Mouse (Mus musculus): Measurements from ENCODE around the gene Slc35b2.

The Slc35b2 gene

DNA sequence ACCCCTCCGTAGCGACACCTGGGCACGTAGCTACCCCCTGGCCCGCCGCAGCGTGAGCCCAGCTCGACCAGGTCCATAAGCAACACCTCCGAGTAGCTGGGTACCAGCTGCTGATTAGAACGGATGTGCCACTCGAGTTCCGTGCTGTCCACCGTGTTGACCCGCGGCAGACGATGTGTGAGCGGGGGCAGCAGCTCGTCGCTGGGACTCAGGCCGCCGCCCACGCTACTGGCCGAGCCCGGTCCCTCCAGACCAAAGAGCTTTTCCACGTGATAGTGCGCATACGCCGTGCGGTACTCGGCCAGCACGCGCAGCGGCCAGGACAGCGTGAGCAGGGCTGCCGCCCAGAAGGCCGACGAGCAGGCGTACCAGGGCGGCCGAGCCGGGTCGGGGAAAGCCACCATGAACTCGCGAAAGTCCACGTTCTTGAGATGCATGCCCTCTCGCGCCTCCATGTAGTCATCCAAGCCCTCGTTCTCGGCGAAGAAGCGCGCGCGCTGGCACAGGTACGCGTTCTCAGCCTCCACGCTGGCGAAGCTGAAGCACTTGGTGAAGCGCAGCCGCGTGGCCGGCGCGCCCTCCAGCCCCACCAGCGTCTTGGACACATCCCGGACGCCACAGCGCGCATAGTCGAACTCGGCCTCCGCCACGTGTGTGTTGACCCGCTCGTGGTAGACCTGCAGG lies 18.3 kb upstream of the Slc35b2 start:
- no peak for DNase-seq (ENCODE audit: low read depth, low spot score)

DNA sequence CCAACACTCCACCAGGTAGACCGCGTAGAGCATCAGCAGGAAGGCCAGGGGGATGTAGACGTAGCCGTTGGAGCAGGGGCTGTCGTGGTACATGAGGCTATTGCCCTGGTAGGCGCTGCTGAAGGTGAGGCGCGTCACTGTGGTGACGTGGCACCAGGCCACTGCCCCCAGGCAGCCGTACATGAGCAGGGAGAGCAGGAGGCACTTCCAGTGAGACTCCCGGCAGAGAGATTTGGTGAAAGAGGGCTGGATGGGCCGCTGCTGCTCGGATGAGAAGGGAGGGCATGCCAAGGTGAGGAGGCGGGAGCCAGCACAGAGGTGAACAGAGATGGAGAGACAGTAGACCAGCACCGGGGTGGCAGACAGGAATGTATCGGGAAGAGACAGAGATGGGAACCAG lies 16.7 kb upstream of the Slc35b2 start:
- no peak for DNase-seq (ENCODE audit: low read depth, low spot score)

DNA sequence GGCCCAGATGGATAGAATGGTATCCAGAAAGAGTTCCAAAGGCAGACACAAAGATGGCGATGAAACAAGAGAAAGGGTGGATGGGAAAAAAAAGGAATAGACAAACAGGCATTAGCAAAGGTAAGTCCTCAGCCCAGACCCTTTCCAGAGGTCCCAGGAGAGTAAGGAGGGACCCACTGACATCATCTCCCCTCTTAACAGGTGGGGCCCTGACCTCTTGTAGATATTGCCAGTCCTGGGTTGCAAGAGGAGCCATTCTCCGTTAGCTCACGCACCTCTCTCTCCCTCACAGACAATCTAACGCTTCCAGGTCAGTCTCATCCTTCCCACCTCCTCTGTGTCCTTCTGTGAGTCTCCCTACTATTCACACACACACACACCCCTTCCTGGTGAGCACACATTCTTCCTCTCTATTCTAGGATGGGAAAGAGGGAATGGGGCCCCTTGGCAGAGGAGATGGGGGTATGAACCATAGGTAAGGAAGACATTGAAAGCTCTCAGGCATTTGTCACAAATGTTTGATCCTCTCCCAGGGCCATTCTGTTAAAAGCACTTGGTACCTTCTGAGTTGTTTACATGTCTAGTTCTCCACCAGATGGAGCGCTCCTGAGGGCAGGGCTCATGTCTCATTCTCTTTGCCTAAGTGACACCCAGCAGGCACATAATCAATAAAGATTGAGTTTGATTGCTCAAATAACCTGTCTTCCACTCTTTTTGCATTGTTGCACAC lies 16.0 kb upstream of the Slc35b2 start:
- no peak for DNase-seq (ENCODE audit: low read depth, low spot score)

DNA sequence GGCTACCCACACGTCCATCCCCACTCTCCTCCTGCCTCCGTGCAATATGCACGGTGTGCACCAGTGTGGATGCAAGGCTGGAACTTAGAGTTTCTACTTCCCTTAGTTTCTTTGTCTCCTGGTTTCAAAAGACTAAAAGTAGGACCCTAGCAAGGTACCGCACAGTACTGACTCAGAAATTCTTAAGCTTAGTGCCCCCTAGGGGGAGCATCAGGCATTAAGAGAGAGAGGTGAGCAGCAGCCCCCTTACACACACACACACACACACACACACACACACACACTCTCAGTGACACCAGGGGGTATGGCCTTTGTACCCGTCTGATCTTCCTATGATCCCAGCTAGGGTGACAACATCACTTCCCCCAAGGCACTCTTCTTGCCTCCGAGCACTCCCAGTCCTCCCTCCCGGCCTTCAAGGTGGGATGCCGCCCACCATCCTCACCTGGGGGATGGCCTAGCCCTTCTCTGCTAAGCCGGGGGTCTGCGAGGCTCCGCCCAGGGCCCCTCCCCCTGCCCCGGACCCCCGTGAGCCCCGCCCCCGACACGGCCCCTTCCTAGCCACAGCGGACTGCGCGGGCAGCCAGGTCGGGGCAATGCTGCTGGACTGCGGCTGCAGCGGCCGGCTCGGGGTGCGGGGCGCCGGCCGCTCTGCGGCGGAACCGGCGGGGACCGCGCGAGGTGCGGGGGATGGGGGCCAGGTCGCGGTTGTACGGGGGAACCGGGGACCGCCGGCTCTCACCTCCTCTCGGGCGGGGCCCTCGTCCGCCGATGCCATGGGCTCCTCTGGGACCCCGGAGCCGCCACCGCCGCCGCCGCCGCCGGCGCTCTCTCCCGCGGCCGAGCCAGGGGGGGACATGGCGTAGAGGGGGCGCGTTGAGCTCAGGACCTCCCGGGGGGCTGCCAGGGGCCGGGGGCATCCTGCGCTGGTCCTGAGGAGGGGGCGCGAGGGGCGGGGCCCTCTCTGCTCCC lies 14.8 kb upstream of the Slc35b2 start:
- DNase-seq (ENCODE audit: low read depth, low spot score), result no peak

DNA sequence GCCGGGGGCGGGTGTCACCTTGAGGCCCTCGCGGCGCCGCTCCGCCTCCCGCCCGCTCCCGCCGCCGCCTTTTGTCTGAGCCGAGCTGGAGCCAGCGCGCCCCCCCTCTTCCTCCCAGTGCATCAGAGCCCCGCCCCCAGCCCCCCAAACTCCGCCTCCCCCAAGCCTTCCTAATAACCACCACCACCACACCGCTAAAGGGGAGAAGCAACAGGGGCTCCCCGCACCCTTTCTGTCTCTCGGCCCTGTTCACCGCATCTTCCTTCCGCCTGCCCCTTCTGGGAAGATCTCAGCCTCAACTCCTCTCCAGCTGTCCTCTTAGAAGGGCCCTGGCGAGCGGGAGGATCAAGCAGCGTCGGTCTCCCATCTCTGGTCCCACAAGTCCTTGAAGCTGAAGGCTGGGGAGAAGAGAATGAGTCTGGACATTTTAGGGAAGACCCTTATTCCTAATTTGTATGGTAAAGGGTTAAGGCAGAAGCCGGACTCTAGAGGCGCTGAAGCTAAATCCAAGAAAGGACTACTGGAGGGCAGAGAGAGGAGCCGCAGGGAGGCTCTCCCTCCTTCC lies 14.0 kb upstream of the Slc35b2 start, which contains the start of gene Tmem151b:
TSS of gene Tmem151b (minus strand) at position 61 of the 565 bp plus-strand sequence.
- no peak for DNase-seq (ENCODE audit: low read depth, low spot score)

DNA sequence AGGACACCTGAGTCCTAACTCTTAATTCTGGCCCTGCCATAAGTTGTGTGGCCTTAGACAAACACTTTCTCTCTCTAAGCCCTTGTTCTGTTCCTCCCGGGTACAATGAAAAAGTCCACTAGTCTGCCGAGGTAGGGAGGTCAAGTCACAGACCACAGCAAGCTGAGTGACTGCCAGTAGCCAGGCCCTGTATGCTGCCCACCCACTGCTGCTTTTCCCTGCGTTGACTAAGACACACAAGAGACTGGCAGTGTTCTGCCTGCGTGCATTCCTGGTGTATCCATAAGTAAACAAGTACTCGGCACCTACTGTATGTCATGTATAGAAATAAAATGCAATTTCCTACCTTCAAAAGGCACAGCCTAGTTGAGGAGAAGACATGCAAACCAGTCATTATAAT lies 13.4 kb upstream of the Slc35b2 start:
- DNase-seq (ENCODE audit: low read depth, low spot score), result no peak

DNA sequence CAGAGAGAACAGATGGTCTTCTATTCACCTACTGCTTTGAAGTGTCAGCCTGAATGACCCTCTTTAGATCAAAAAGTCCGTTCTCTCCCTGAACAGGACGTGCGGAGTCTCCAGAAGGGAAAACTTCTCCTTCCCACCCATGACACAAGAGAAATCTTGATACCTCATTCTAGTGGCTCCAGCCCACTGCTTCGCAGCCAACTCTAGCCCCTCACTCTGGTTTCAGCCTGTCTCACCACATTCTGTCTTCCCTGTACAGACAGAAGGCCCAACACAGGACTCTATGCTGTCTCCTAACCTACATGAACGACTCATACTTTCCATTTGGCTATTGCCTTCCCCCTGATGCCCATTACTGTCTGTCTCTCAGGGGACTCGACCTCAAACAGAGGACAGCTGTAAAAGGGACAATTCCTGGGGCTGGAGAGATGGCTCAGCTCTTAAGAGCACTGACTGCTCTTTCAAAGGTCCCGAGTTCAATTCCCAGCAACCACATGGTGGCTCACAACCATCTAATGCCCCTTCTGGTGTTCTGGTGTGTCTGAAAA lies 12.4 kb upstream of the Slc35b2 start:
- no peak for DNase-seq (ENCODE audit: low read depth, low spot score)

DNA sequence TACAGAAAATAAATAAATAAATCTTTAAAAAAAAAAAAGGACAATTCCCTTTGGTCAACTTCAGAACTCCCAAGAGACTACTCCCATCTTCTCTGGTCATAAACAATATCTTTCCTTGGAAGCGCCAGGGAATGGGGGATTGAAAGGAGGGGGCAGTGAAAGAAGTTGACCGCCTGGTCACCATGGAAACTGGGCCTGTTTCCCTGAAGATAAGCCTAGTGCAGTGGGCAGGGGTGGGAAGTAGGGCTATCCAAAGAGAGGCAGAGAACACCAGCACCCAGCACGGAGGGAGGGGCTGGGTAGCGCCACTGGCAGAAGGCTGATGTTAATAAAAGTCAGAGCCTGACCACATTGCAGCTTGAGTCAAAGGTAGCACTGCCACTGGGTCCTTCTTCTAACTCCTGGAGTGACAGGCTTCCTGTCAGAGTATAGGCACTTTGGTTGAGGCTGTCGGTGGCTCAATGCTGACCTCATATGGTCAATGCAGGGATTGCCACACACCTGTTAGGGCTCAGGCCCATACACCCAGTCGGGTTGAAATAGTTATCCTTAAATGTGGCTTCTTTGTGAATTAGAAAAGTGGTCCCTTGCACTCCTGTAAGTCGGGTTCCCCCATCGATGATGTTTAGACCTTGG lies 11.7 kb upstream of the Slc35b2 start:
- no peak for DNase-seq (ENCODE audit: low read depth, low spot score)

DNA sequence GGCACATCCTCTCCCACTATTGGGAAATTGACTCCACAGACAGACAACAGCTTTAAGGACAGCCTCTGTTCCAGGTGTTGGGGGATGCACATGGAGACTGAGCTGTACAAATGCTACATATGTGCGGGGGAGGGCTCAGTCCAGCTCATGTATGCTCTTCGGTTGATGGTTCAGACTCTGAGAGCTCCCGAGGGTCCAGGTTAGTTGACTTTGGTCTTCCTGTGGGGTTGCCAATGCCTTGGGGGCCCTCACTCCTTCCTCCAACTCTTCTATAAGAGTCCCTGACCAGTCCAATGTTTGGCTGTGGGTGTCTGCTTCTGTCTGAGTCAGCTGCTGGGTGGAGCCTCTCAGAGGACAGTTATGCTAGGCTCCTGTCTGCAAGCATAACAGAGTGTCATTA lies 10.6 kb upstream of the Slc35b2 start:
- no peak for DNase-seq (ENCODE audit: low read depth, low spot score)

DNA sequence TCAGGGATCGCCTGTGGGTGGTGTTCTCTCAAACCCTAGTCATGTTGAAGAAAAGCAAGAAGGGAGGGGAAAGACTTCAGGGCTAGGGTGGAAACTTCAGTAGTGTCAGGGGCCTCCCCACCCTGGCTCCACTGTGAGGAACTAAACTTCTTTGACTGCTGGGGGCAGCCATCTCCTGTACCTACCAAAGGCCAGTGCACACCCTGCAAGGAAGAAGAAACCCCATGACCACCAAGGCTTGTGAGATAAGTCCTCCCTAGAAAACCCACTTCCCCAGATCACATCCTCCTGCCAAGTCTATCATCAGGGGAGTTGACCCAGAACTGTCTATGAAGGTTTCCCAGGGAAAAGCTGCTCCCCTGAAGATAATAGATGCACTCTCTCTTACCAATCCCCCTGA lies 9.3 kb upstream of the Slc35b2 start:
- DNase-seq (ENCODE audit: low read depth, low spot score), result no peak

DNA sequence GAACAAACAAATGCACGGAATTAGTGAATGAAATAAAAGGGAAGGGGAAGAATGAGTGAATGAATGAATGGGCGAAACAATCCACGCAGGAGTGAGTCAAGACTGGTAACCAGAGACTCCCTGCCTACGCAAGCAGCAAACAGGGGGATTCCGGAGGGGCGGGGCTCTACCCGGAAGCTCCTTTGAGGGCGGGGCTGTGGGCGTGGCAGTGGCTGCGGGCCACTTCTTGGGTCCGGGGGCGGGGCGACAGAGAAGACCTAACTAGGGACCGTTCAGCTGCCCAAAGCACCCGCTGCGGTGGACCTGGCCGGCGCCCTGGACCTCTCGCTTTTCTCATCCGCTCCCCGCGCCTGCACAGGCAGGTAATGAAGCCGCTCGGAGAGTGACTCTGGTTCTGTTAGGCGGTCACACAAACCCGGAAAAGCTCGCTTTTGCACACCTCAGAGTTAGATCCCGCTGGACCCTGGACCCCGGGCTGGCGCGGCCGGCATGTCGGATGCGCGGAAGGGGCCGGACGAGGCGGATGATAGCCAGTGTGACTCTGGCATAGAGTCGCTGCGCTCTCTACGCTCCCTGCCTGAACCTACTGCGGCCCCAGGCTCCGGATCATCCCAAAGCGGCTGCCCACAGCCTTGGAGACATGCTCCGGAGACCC lies 8.1 kb upstream of the Slc35b2 start, which contains the start of gene Nfkbie:
TSS of gene Nfkbie (plus strand) at position 252 of the 655 bp plus-strand sequence.
- DNase-seq (ENCODE audit: low read depth, low spot score), result peak; percentile 49

DNA sequence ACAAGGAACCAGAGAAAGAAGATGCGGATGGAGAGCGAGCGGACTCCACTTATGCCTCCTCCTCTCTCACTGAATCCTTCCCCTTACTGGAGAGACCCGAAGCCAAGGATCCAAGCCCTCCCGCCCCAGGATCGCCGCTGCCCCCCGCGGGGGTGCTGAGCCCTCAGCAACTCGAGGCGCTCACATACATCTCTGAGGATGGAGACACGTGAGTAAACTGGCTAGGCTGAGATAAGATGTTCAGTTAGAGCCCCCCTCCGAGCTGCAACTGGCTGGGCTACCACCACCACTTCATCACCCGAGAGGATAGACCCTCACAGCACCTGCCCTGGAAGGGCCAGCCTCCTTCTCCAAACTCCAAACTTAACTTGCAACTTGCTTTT lies 7.6 kb upstream of the Slc35b2 start:
- no peak for DNase-seq (ENCODE audit: low read depth, low spot score)

DNA sequence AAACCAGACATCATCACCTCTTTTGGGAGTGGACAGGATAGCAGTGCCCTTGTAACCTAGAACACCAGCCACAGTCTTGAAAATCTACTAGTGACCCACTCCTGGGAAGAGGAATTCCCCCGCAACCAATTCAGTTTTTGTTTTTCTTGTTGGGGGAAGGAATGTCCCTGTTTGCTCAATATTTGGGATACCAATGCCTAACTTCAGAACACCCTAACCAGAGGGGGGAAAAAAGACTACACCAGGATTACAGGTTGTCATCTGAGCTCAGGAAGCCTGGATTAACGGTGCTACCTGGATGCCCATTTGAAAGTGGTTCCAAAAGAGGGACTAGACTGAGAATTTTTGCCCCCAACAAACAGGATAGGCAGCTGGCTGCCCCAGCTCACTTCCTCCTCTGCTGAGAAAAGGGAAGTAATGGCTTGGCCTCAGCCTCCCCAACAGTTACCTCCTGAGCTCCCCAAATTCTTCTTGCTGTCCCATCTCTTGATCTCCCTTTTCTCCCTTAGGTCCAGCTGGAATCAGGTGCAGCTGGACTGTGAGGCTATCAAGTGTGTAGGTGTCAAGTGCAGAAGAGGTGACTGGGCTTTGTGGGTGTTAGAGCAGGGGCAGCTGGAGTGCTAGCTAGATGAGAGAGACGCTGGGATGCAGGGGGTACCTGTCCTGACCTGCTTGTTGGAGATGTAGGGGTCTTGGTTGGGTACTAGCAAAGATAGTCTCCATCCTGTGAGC lies 7.0 kb upstream of the Slc35b2 start:
- DNase-seq (ENCODE audit: low read depth, low spot score), result no peak

DNA sequence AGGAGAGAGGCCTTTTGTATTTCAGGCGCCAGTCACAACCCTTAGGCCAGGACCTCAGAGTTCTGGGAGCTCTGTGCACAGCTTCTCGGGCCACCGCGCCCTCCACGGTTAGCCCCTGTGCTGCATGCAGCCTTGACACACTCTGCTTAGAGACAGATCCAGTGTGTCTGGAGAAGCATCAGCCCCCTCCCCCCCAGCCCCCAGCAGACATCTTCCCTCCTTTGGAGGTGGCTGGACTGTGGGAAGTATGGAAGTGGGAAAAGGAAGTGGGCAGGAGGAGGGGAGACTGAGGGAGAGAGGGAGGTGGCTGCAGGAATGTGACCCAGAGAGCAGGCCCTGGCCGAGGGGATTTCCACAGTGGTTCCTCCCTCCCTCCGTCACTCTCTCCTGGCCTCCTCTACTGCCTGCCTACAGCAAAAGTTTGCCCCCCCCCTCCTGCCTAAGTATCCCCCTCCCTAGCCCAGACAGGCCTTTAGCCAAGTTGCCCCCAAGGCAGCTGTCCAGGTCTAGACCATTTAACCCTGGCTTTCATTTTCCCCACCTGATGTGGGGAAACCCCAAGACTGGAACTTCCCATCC lies 6.3 kb upstream of the Slc35b2 start:
- DNase-seq (ENCODE audit: low read depth, low spot score), result no peak

DNA sequence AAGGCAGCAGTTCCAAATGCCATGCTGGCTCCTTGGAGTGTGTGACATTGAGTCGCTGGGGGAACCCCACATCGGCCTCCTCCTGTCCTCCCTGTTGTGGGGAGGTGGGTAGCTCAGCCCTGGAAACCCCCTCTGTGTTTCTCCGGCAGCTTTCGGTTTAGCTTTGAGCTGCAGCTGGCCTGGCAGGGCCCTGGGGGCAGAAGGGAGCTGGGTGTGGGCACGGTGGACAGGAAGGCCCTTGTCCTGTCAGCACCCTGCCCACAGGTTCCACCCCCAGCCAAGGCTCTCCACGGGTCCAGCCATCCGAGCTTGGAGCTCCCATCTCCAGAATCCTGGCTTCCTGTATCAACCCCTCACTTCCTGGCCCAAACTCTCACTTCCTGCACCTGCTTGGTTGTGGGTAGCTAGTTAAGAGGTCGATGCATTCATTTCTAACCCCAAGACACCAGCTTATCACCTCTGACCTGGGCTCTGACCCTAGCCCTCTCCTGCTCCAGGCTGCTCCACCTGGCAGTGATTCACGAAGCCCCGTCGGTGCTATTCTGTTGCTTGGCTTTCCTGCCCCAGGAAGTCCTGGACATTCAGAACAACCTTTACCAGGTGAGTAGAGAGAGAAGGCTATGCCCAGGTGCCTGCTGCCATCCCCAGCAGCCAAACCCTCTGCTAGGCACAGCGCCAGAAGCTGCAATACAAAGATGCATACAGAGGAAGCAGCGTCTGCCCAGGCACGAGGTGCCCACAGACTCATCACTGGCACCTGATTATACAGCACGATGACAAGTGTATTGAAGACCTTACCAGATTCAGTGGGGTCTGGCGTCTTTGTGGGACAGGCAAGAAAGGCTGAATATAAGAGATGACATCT lies 5.4 kb upstream of the Slc35b2 start:
- DNase-seq (ENCODE audit: low read depth, low spot score), result no peak

DNA sequence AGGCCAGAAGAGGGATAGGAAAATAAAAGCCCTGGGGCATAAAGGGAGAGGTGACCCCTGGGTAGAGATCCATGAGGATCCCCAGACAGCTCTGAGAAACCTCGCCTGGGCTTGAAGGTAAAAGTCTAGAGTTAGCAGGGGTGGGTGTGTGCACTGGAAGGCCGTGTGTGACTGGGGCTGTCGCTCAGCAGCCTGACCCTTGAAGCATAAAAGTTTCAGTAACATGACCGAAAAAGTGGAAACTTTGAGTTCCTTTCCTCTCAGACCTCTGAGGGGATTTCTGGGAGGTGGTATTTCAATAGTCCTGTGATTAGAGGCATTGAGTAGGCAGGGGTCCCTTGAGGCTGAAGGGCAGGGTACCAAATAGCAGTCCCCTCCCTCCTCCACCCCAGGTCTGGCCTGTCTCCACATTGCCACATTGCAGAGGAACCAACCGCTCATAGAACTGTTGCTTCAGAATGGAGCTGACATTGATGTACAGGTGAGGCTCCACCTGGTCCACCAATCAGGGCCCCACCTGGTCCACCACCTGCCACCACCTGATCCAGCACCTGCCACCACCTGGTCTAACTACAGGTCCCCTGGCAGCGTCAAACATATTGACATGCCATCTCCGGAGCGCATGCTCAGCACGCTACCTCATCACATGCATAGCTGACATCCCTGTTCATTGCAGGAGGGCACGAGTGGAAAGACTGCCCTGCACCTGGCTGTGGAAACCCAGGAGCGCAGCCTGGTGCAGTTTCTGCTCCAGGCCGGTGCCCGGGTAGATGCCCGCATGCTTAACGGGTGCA lies 3.7 kb upstream of the Slc35b2 start:
- DNase-seq (ENCODE audit: low read depth, low spot score), result no peak

DNA sequence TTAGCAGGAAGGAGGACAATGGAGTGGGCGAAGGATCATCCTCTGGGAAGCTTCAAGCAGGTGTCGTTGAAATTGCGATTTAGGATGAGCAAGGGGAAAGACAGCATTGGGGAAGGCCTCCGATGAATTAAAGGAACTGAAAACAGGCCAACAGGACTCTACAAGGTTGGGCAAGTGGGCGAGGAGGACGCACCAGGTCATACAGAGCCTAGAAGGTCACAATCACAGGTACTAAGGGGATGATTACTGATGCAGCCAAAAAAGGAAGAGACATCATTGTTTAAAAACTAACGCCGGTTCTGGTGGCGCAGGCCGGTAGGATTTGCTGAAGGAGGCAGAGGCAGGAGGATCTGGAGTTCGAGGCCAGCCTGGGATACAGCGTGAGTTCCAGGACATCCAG lies 458 bp upstream of the Slc35b2 start:
- DNase-seq (ENCODE audit: low read depth, low spot score), result no peak
